Mouse (Mus musculus): ENCODE measurements around the gene Neo1.
A peak's percentile ranks its signal among the peaks of the same experiment; 100 is the strongest.
"Not testable (repeated sequence)": the region's sequence is repeated elsewhere in the genome, so short reads cannot be mapped to it uniquely, and the experiment has no call there.

Neo1 gene

GRCm38 (mm10) chr9:58989255-58989928 lies 46.8 kb downstream of the Neo1 start:
- no peak for DNase-seq (ENCODE audit: low read depth)

- DNase-seq (ENCODE audit: low read depth), result no peak
Observed at GRCm38 (mm10) chr9:58979034-58979433, 57.2 kb downstream of the Neo1 start.

GRCm38 (mm10) chr9:58971154-58971553 lies 65.1 kb downstream of the Neo1 start:
- DNase-seq (ENCODE audit: low read depth), result not testable (repeated sequence)

- no peak for DNase-seq (ENCODE audit: low read depth)
Observed at GRCm38 (mm10) chr9:58967371-58967770, 68.9 kb downstream of the Neo1 start.

- DNase-seq (ENCODE audit: low read depth), result no peak
Observed at GRCm38 (mm10) chr9:58955507-58955906, 80.7 kb downstream of the Neo1 start.

GRCm38 (mm10) chr9:58945910-58946309 lies 90.3 kb downstream of the Neo1 start:
- not testable (repeated sequence) for DNase-seq (ENCODE audit: low read depth)

GRCm38 (mm10) chr9:58934776-58935175 lies 101.5 kb downstream of the Neo1 start:
- no peak for DNase-seq (ENCODE audit: low read depth)

- peak; percentile 71 for DNase-seq (ENCODE audit: low read depth)
Observed at GRCm38 (mm10) chr9:58928103-58928502, 108.1 kb downstream of the Neo1 start.

GRCm38 (mm10) chr9:58902869-58903585 lies 133.2 kb downstream of the Neo1 start:
- DNase-seq (ENCODE audit: low read depth), result peak; percentile 62

GRCm38 (mm10) chr9:58899602-58900001 lies 136.6 kb downstream of the Neo1 start:
- DNase-seq (ENCODE audit: low read depth), result no peak

- DNase-seq (ENCODE audit: low read depth), result no peak
Observed at GRCm38 (mm10) chr9:58891840-58892640, 144.2 kb downstream of the Neo1 start.

GRCm38 (mm10) chr9:58890893-58891292 lies 145.3 kb downstream of the Neo1 start:
- DNase-seq (ENCODE audit: low read depth), result no peak

GRCm38 (mm10) chr9:58889782-58890448 lies 146.3 kb downstream of the Neo1 start:
- no peak for DNase-seq (ENCODE audit: low read depth)

- DNase-seq (ENCODE audit: low read depth), result no peak
Observed at GRCm38 (mm10) chr9:58882686-58883085, 153.6 kb downstream of the Neo1 start.

GRCm38 (mm10) chr9:58879836-58880235 lies 156.4 kb downstream of the Neo1 start:
- DNase-seq (ENCODE audit: low read depth), result no peak

- DNase-seq (ENCODE audit: low read depth), result no peak
Observed at GRCm38 (mm10) chr9:58876946-58877625, 159.2 kb downstream of the Neo1 start.

- DNase-seq (ENCODE audit: low read depth), result no peak
Observed at GRCm38 (mm10) chr9:58875439-58875838, 160.8 kb downstream of the Neo1 start.

GRCm38 (mm10) chr9:58874354-58874753 lies 161.9 kb downstream of the Neo1 start:
- DNase-seq (ENCODE audit: low read depth), result no peak

GRCm38 (mm10) chr9:58873541-58874324 lies 162.5 kb downstream of the Neo1 start:
- peak; percentile 50 for DNase-seq (ENCODE audit: low read depth)

- no peak for DNase-seq (ENCODE audit: low read depth)
Observed at GRCm38 (mm10) chr9:58871141-58871540, 165.1 kb downstream of the Neo1 start.

GRCm38 (mm10) chr9:58863826-58864225 lies 172.4 kb downstream of the Neo1 start:
- no peak for DNase-seq (ENCODE audit: low read depth)
